In genomic region chr1:105813709-105814061, GRCm38 (mm10) we compare ENCODE assay signal across 13 mouse cellular contexts. TPM values are rescaled to one million over a fixed set of nuclear protein-coding genes. Genes with fewer than 3 reads are reported as not detected.
DNase-seq lines count a peak whose midpoint lies in the region; ATAC-seq lines count a peak whose summit lies in the region.
"Had no signal": no experiment of that assay in that cellular context is flagged by ENCODE, and none has a peak within 500 bp of the region (broad histone marks: within the 10 kb centered on the region; RNA-seq: fewer than 3 reads in every experiment).

No protein-coding gene starts in this region.

- no peak overlapping the region for H3K27ac ChIP-seq in limb, embryonic 11.5 days (replicated peaks; ENCODE audit: low read depth, low read length)
- no peak overlapping the region for H3K27ac ChIP-seq in limb, embryonic 10.5 days
- no peak overlapping the region for H3K27ac ChIP-seq in forebrain, embryonic 16.5 days (ENCODE audit: low read length)
- H3K27ac ChIP-seq in midbrain, embryonic 15.5 days, result no peak overlapping the region
- H3K27ac ChIP-seq: macrophage had no signal

- no peak overlapping the region for H3K9ac ChIP-seq in limb, embryonic 11.5 days (ENCODE audit: low read length)
- no peak overlapping the region for H3K9ac ChIP-seq in forebrain, embryonic 16.5 days (replicated peaks; ENCODE audit: low read depth, low read length)
- H3K9ac ChIP-seq in midbrain, embryonic 15.5 days, result no peak overlapping the region

- H3K36me3 ChIP-seq in limb, embryonic 11.5 days (ENCODE audit: control insufficient read depth, insufficient read depth, low read length), result no peaks in the 10 kb centered on the region
- H3K36me3 ChIP-seq in limb, embryonic 10.5 days, result no peaks in the 10 kb centered on the region
- H3K36me3 ChIP-seq in forebrain, embryonic 16.5 days (ENCODE audit: control insufficient read depth, insufficient read depth), result no peaks in the 10 kb centered on the region
- no peaks in the 10 kb centered on the region for H3K36me3 ChIP-seq in midbrain, embryonic 15.5 days (replicated peaks)

- H3K4me1 ChIP-seq in limb, embryonic 11.5 days (ENCODE audit: control insufficient read depth, insufficient read depth, low read length), result peaks cover 1% of the 10 kb centered on the region
- H3K4me1 ChIP-seq in limb, embryonic 10.5 days, result peaks cover 18% of the 10 kb centered on the region
- H3K4me1 ChIP-seq in forebrain, embryonic 16.5 days (replicated peaks; ENCODE audit: control insufficient read depth, insufficient read depth, low read length), result no peaks in the 10 kb centered on the region
- H3K4me1 ChIP-seq in midbrain, embryonic 15.5 days, result no peaks in the 10 kb centered on the region

- WGBS in limb, embryonic 11.5 days, result 61% methylated on average over 11 of the region's 11 CpGs
- WGBS in limb, embryonic 10.5 days, result 75% methylated on average over 11 of the region's 11 CpGs
- WGBS in forebrain, embryonic 16.5 days, result 79% methylated on average over 11 of the region's 11 CpGs
- 75% methylated on average over 11 of the region's 11 CpGs for WGBS in midbrain, embryonic 15.5 days

- no peak overlapping the region for H3K4me3 ChIP-seq in limb, embryonic 11.5 days (ENCODE audit: low read depth, low read length)
- H3K4me3 ChIP-seq in limb, embryonic 10.5 days, result no peak overlapping the region
- no peak overlapping the region for H3K4me3 ChIP-seq in forebrain, embryonic 16.5 days (replicated peaks; ENCODE audit: low read length)
- no peak overlapping the region for H3K4me3 ChIP-seq in midbrain, embryonic 15.5 days

- no peaks in the 10 kb centered on the region for H3K9me3 ChIP-seq in limb, embryonic 11.5 days (ENCODE audit: control insufficient read depth, low read length)
- H3K9me3 ChIP-seq in limb, embryonic 10.5 days (replicated peaks), result no peaks in the 10 kb centered on the region
- no peaks in the 10 kb centered on the region for H3K9me3 ChIP-seq in forebrain, embryonic 16.5 days (ENCODE audit: control insufficient read depth, low read length)
- no peaks in the 10 kb centered on the region for H3K9me3 ChIP-seq in midbrain, embryonic 15.5 days

- peak; percentile 52 for ATAC-seq in limb, embryonic 11.5 days (ENCODE audit: insufficient number of reproducible peaks, low FRiP score, low TSS enrichment, low read depth)
- ATAC-seq in forebrain, embryonic 16.5 days, result 0 out of 2 replicates have a peak, but pooled peaks have one; percentile 15
- ATAC-seq in midbrain, embryonic 15.5 days (replicated peaks), result 0 out of 2 replicates have a peak, but pooled peaks have one; percentile 34
- ATAC-seq: Patski had no signal

- no peaks in the 10 kb centered on the region for H3K27me3 ChIP-seq in limb, embryonic 11.5 days (ENCODE audit: control insufficient read depth, insufficient read depth, low read length)
- no peaks in the 10 kb centered on the region for H3K27me3 ChIP-seq in limb, embryonic 10.5 days (ENCODE audit: low read depth, poor library complexity, severe bottlenecking)
- no peaks in the 10 kb centered on the region for H3K27me3 ChIP-seq in forebrain, embryonic 16.5 days (replicated peaks; ENCODE audit: control insufficient read depth, insufficient read depth, low read length)
- H3K27me3 ChIP-seq in midbrain, embryonic 15.5 days (replicated peaks), result no peaks in the 10 kb centered on the region
- H3K27me3 ChIP-seq: Patski had no signal

- no peak overlapping the region for H3K4me2 ChIP-seq in limb, embryonic 11.5 days (ENCODE audit: low read depth, severe bottlenecking)
- no peak overlapping the region for H3K4me2 ChIP-seq in forebrain, embryonic 16.5 days (ENCODE audit: low read length)
- no peak overlapping the region for H3K4me2 ChIP-seq in midbrain, embryonic 15.5 days

- DNase-seq in embryo, embryonic 11 days, result peak; percentile 22
- DNase-seq in embryo, embryonic 9.5 days (ENCODE audit: extremely low spot score), result no peak
- peak; percentile 40 for DNase-seq in limb, embryonic 11.5 days (ENCODE audit: low spot score)
- DNase-seq in limb, embryonic 10.5 days (ENCODE audit: low spot score), result no peak
- no peak for DNase-seq in frontal cortex, postnatal 25 days (ENCODE audit: low spot score in 2 of 2)
- DNase-seq in frontal cortex, postnatal 10 days (ENCODE audit: low spot score in 2 of 2), result no peak
- DNase-seq: adrenal gland, postnatal 25 days; cerebellum, postnatal 10 days; spleen, adult 18-20 months had no signal

RNA-seq across cellular contexts. Expression of gene Tnfrsf11a, which starts 33.2 kb away (rescaled TPM):
- 0.11 and 0.43 TPM in 2 replicates for polyA plus RNA-seq in limb, embryonic 11.5 days (2014; fragmentation: Nextera tagmentation; extraction: Ambion mirVana)
- 0.11 and 0.31 TPM in 2 replicates for polyA plus RNA-seq in limb, embryonic 10.5 days (2016; fragmentation: Nextera tagmentation; extraction: Ambion mirVana)
- polyA plus RNA-seq in forebrain, embryonic 16.5 days (2015; fragmentation: Nextera tagmentation; extraction: Ambion mirVana), result 0.18 and 0.19 TPM in 2 replicates
- polyA plus RNA-seq in midbrain, embryonic 15.5 days (2015; fragmentation: Nextera tagmentation; extraction: Ambion mirVana), result 0.32 and 1.0 TPM in 2 replicates

Comparison
In these comparisons a context has a peak if more than half of its experiments do, and no peak if none do; other contexts are left out.
1. DNase-seq: peak in embryo, embryonic 11 days (single experiment) and limb, embryonic 11.5 days (single experiment); none in embryo, embryonic 9.5 days (single experiment), limb, embryonic 10.5 days (single experiment), frontal cortex, postnatal 25 days (0 of 2) and frontal cortex, postnatal 10 days (0 of 2).
2. Peak in every context shown above with its lines, with median percentiles within 50 percentile points of each other: ATAC-seq.